Mouse (Mus musculus): ENCODE measurements at regions not wholly inside any gene's neighbourhood (a gene's known extent, or its start where the extent isn't known, plus 50 kb on each side); places are given as distances from the start of the nearest gene placed in this dataset.

GRCm38 (mm10) chr3:21819030-21819429 lies 257.4 kb upstream of the Tbl1xr1 start:
- no peak for DNase-seq (ENCODE audit: low spot score)

GRCm38 (mm10) chr3:21820051-21820598 lies 256.3 kb upstream of the Tbl1xr1 start:
- no peak for DNase-seq (ENCODE audit: low spot score)

GRCm38 (mm10) chr3:21822675-21823074 lies 253.8 kb upstream of the Tbl1xr1 start:
- no peak for DNase-seq (ENCODE audit: low spot score)

DNA sequence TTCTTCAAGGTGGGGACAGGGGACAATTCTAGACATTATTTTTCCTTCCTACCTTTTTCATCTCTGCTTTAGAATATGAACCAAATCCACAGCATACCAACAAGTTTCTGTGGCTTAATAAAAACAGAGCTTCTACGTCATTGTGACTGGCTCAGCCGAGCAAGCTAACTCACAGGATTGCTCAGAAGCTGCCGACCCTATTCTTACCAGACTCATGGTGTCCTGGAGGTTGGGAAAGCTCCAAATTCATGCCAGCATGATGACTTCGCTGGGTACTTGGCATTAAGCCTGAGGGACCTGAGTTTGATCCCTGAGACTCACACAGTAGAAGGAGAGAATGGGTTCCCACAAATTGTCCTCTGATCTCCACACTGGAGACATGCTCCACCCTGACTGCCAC lies 253.1 kb upstream of the Tbl1xr1 start:
- no peak for DNase-seq (ENCODE audit: low spot score)

- DNase-seq (ENCODE audit: low spot score) = no peak
These were observed 252.2 kb upstream of the Tbl1xr1 start for GRCm38 (mm10) chr3:21824101-21824880.

DNA sequence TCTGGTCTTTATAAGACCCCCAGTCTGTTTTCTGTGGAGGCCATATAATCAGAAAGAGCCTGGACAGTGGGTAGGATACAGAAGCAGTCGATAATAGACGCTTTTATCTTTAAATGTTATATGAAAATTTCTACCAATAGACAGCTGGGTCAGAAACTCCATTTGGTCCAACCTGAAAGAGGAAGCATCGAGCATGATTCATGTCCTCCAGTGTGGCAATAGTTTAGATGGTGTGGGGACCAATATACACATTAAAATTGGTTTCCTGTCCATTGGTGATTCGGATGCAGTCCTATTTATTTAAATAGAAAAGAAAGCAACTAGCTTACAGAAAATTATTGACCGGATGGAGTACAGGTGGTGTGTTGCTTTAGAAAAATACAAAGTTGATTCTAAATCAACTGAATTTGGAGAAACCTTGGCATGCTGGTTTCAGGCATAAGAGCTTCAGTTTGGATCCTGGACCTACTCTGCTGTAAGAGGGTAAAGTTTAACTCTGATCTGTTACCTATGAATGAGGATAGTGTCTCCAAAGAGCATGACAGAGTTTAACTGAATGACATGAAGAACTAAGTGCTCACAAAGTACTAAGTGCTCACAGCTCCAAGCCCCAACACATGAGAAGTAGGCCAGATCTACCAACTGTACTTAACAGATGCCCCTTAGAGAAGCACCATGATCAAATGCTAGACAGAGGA lies 251.4 kb upstream of the Tbl1xr1 start:
- DNase-seq (ENCODE audit: low spot score) = no peak

DNA sequence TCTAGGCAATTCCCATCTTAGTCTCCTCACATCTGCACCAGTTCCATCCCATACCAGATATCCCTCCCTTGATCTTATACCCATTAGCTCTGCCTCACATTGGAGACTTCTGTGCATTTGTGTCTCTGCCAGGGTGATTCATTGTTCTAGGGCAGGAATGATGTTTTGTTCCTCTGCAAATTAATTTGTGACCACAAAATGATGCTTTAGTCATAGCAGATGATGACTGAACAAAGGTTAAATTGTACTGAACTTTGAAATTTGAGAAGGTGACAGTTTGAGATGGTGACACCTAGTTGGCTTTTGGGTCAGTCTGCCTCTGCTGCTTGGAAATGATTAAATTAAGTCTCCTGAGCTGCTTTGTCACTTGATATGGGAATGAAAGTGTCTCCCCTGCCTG lies 248.8 kb upstream of the Tbl1xr1 start:
- no peak for DNase-seq (ENCODE audit: low spot score)

GRCm38 (mm10) chr3:21833111-21833510 lies 243.3 kb upstream of the Tbl1xr1 start:
- no peak for DNase-seq (ENCODE audit: low spot score)

- DNase-seq (ENCODE audit: low spot score) = no peak
These were observed 240.9 kb upstream of the Tbl1xr1 start for GRCm38 (mm10) chr3:21835526-21835925.

GRCm38 (mm10) chr3:21837297-21837946 lies 239.0 kb upstream of the Tbl1xr1 start:
- no peak for DNase-seq (ENCODE audit: low spot score)

- no peak for DNase-seq (ENCODE audit: low spot score)
These were observed 235.5 kb upstream of the Tbl1xr1 start for GRCm38 (mm10) chr3:21840751-21841488.

- no peak for DNase-seq (ENCODE audit: low spot score)
These were observed 234.9 kb upstream of the Tbl1xr1 start for GRCm38 (mm10) chr3:21841506-21841905.

GRCm38 (mm10) chr3:21842545-21843291 lies 233.7 kb upstream of the Tbl1xr1 start:
- DNase-seq (ENCODE audit: low spot score) = no peak

DNA sequence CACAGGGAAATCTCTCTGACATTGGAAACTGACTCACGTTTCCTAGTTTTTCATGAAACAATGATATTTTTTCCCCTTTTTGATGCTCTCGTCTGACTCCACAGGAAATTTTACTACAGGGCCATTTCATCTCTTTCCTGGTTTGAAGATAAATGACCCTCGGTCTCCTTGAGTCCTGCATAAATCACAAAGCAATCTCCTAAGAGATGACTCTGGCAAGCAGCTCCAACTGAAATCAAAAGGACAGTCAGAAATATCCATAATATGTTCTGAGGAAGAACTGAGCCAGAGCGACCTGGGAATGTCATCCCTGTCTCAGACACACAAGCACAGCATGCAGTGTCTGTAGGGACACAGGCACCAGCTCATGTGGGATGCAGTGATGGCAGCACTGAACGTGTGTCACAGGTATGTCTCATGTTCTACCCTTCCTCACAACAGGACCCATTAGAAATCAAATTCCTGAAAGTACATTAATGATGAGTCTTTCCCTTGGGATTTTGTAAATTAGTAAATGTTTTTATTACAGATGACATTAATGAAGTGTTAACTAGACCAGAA lies 233.1 kb upstream of the Tbl1xr1 start:
- no peak for DNase-seq (ENCODE audit: low spot score)

DNA sequence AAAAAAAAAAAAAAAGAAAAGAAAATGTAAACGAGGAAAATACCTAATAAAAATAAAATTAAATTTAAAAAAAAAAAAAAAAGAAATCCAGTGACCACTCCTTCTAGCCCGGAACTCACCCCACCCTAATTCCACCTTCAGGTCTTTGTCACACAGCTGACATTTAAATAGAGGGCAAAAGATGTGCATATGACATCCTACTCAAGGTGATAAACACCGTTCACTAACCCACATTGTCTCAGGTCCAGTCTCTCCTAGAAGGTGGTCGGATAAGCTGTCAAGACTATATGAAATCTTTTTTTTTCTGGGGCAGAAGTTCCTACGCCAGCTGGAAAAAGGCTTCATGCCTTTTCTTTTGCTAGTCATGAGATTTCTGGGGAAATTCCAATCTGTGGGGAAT lies 226.6 kb upstream of the Tbl1xr1 start:
- no peak for DNase-seq (ENCODE audit: low spot score)

DNA sequence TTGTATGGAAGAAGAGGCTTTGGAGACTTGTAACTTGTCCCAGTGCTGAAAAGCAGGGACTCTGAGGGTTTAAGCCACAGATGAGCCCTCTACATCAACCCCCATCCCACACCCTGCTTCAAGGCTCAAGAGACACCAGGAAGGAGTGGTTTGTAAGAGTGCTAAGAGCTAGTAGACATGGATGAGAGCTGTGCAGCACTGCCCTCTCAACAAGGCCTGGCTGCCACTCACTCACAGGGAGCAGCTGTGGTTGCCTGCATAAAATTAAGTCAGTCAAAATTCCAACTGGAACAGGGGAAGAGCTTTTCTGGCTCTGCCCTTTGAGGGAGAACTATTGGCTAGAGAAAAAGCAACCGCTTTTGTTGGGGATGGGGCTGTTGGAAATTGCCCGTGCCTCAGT lies 225.5 kb upstream of the Tbl1xr1 start:
- no peak for DNase-seq (ENCODE audit: low spot score)

DNA sequence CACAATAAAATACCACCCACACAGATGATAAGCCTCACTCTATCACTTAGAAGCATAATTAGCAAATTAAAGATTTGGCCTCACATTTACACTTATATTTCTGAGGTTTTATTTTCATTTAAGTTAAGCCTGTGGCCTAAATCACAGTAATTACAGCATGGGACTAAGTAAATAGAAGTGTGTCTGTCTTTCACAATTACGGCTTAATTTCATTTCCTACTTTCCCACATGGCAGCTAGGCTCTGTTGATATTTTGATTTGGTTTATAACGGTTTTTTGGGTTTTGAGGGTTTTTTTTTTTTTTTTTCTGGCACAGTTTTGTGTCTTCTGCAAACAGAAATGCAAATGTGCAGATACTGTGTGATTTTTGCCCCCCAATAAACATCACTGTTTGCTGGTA lies 222.1 kb upstream of the Tbl1xr1 start:
- no peak for DNase-seq (ENCODE audit: low spot score)

GRCm38 (mm10) chr3:21859436-21859835 lies 217.0 kb upstream of the Tbl1xr1 start:
- DNase-seq (ENCODE audit: low spot score) = no peak

DNA sequence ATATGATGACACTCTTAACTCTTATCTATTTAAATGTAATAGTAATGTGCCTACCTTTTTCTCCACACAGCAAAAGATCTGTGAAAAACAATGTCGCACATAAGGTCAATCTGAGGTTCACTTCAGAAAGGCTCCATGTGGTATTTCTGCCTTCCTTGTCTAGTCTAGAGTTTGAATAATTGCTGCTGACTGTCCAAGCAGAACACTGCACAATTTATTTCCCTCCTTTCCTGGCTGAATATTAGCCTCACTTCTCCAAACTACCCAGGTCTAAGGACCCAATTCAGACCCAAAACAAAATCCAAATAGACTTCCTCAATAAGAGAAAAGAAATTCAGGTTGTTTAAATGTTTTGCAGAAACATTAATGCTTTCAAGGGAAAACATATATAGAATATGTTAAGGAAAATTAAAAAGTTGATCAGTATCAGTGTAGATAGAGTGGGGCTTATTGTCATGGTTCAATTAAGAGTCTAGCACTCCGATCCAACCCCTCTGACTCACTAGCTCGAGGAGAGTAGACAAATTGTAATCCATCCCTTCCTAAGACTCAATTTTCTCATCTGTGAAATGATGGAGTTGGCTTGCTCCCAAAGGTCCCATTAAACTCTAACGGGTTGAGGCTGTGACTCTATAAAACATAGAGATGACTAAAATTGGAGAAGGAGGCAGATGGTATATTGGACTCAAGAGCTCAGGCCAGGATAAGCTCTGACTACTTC lies 215.4 kb upstream of the Tbl1xr1 start:
- DNase-seq (ENCODE audit: low spot score) = no peak

- DNase-seq (ENCODE audit: low spot score) = no peak
These were observed 214.8 kb upstream of the Tbl1xr1 start for GRCm38 (mm10) chr3:21861636-21861970.

GRCm38 (mm10) chr3:21864391-21864790 lies 212.1 kb upstream of the Tbl1xr1 start:
- DNase-seq (ENCODE audit: low spot score) = no peak

Measured in yolk sac, embryonic 10.5 days (tissue).